In the genomic region with DNA sequence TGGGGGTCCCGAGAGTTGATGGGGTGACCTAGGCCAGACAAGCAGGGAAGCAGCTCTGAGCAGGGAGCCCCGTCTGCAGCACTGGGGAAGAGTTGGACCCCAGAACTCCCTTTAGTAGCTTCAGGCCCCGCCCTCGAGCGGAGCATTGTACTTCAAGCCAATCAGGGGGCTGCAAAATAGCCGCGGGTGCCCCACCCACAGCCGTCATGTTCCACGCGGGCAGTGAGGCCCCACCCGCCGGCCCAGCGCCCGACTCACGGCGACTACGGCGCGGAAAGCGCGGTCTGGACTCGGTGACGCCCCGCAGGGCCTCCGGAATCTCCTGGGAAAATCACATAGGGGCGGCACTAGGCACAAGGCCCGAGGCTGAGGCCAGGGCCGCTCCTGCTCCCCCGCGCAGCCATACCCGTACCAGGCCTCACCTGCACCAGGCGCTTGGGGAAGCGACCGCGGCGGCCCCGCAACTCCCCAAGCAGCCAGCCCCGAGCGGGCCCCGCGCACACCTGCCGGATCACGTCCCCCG, we compare ENCODE assay signal across 8 mouse cellular contexts. TPM values are rescaled to one million over a fixed set of nuclear protein-coding genes. Genes with fewer than 3 reads are reported as not detected.
DNase-seq lines count a peak whose midpoint lies in the region; ATAC-seq lines count a peak whose summit lies in the region.

No protein-coding gene starts in this region.

- ATAC-seq in megakaryocyte, adult 5-6 weeks (ENCODE audit: poor library complexity, severe bottlenecking), result peak; percentile 93

- DNase-seq in adrenal gland, adult 2 months, result peak; percentile 93
- DNase-seq in embryo, embryonic 10.5 days (ENCODE audit: low spot score), result peak; percentile 84
- peak; percentile 88 for DNase-seq in gastrocnemius, postnatal 10 days
- peak; percentile 90 for DNase-seq in induced T-regulatory cell, adult 2 months (ENCODE audit: low read depth)
- peak; percentile 61 to 73 for DNase-seq in left cerebral cortex, adult 8-10 months (ENCODE audit: low spot score in 2 of 2)
- DNase-seq in right cerebral cortex, adult 18-20 months, result peak; percentile 84
- DNase-seq in urinary bladder, adult 18-20 months (ENCODE audit: low spot score in 2 of 2), result peak; percentile 83 to 91

RNA-seq across cellular contexts. Expression of a gene that starts 0.7 kb away (rescaled TPM):
- 1 to 10 TPM; 2.5 to 3.2 TPM for total RNA-seq in adrenal gland, adult 2 months (2021)
- 1.4 and 1.8 TPM in 2 replicates for polyA plus RNA-seq in adrenal gland, adult 2 months (2012; rRNA removed)
- total RNA-seq in gastrocnemius, postnatal 10 days (2021), result 1 to 10 TPM; 1.2 to 1.4 TPM
- 1 to 10 TPM in 1 of 4 experiments, under 1 TPM in 3; 0.63 to 1.4 (median 0.85) TPM for total RNA-seq in left cerebral cortex, adult 8-10 months (2022)
- total RNA-seq in megakaryocyte, adult 5-6 weeks (2015), result not detected in 2 replicates
- total RNA-seq in megakaryocyte, adult 5-6 weeks (2017), result 0.12 TPM in 1 of 2 replicates, not detected in the other

RNA-seq across cellular contexts. Expression of a gene that starts 15.1 kb away (rescaled TPM):
- total RNA-seq in adrenal gland, adult 2 months (2021), result 10 to 100 TPM; 13.3 to 35.0 TPM
- polyA plus RNA-seq in adrenal gland, adult 2 months (2012; rRNA removed), result 111 and 156 TPM in 2 replicates
- 10 to 100 TPM; 20.0 to 25.5 TPM for total RNA-seq in gastrocnemius, postnatal 10 days (2021)
- 1 to 10 TPM; 2.4 to 5.6 (median 3.1) TPM for total RNA-seq in left cerebral cortex, adult 8-10 months (2022)
- 0.82 and 1.1 TPM in 2 replicates for total RNA-seq in megakaryocyte, adult 5-6 weeks (2015)
- 0.24 and 1.3 TPM in 2 replicates for total RNA-seq in megakaryocyte, adult 5-6 weeks (2017)

RNA-seq across cellular contexts. Expression of a gene that starts 40.0 kb away (rescaled TPM):
- total RNA-seq in adrenal gland, adult 2 months (2021), result 100 to 1,000 TPM; 169 to 173 TPM
- polyA plus RNA-seq in adrenal gland, adult 2 months (2012; rRNA removed), result 29.1 and 36.8 TPM in 2 replicates
- 100 to 1,000 TPM; 131 to 152 TPM for total RNA-seq in gastrocnemius, postnatal 10 days (2021)
- 100 to 1,000 TPM; 127 to 151 (median 148) TPM for total RNA-seq in left cerebral cortex, adult 8-10 months (2022)
- total RNA-seq in megakaryocyte, adult 5-6 weeks (2015), result 115 and 119 TPM in 2 replicates
- 248 and 291 TPM in 2 replicates for total RNA-seq in megakaryocyte, adult 5-6 weeks (2017)

RNA-seq across cellular contexts. Expression of a gene that starts 58.8 kb away (rescaled TPM):
- 10 to 100 TPM; 43.0 to 56.0 TPM for total RNA-seq in adrenal gland, adult 2 months (2021)
- polyA plus RNA-seq in adrenal gland, adult 2 months (2012; rRNA removed), result 33.2 and 33.5 TPM in 2 replicates
- total RNA-seq in gastrocnemius, postnatal 10 days (2021), result 10 to 100 TPM; 28.8 to 39.5 TPM
- total RNA-seq in left cerebral cortex, adult 8-10 months (2022), result 10 to 100 TPM; 28.8 to 37.6 (median 33.8) TPM
- total RNA-seq in megakaryocyte, adult 5-6 weeks (2015), result 20.8 and 21.4 TPM in 2 replicates
- 22.5 and 32.8 TPM in 2 replicates for total RNA-seq in megakaryocyte, adult 5-6 weeks (2017)

Comparison
In these comparisons a context has a peak if more than half of its experiments do, and no peak if none do; other contexts are left out.
1. Peak in every context shown above with its lines: DNase-seq and ATAC-seq.